Mouse (Mus musculus) gastrocnemius, postnatal 10 days (tissue): ENCODE results near the gene Snd1. TPM values are rescaled to one million over a fixed set of nuclear protein-coding genes. Genes with fewer than 3 reads are reported as not detected.

Experiments
- DNase-seq: peaks from one replicate; pipeline ENCODE4 v3.0.0; 2021; ENCODE audit warnings: mixed read lengths
- total RNA-seq, 2 experiments: library from RNA; stranded (reverse); gene quantifications; 2 replicates each; pipeline ENCODE4 v1.2.3; 2021

Gene Snd1
- total RNA-seq, 2 experiments from 2014 or later: 56.2 to 65.2 TPM

DNA sequence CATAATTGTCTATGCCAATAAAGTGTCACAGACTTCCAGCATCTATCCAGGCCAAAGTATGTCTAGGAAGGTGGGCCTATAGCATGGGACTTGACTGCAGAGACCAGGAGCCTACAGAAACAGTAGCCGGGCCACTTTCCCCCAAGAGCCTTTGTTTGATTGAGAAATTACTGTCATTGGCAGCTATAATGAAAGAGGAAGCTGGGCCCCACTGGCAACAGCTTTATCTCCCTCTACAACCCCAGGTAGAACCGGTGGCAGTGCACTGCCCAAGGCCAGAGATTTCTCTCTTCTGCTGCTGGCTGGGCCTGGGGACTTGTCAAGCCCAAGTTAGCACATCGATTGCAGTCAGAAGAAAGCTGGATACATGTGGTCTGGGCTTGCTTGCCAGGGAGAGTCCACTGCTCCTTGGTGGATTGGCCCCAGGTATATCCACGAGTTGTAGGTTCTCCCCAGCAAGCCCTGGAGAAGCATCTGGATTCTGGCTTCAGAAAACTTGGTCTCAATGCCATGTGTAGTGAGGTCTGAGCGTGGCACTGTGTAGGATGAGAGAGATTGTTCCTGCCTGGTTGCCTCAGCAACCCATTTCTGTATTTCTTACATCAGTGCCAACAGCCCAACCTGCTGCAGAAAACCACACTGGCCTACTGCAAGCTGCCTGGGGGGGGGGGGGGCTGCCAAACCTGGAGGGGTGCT is 396.9 kb downstream of the Snd1 start:
- DNase-seq: no peak

DNA sequence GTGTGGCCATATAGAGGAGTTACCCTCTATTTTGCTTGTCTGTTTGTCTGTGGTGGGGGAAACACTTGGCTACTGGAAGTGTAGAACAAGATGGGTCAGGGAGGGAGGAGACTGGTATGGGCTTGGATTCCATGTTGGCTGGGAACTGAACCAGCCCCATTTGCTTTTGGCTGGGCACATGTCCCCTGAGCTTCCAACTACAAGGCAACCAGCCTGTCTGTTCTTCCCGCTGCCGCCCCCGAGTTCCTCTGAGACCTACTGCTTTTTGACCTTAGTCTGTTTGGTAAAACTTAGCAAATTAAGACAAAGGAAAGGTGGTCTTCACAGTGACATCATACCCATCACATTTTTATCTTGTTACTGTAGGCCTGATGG is 397.5 kb downstream of the Snd1 start:
- no peak for DNase-seq

DNA sequence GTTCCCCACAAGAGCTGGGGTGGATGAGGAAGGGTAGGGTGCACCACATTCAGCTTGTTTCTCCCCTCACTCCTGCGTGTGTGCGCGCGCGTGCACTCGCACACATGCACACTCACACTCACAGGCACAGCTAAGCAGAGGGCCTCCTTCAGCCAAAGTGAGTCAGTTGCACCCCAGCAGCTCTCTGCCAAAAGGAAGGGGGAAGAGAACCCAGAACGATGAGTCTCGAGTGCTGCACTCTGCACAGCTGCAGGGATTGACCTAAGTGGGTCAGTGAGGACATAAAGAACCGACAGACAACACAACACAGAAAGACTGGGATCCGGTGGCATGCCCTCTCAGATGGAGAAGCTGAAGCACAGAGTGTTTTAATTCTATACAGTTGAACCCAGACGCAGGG is 399.1 kb downstream of the Snd1 start:
- no peak for DNase-seq

DNA sequence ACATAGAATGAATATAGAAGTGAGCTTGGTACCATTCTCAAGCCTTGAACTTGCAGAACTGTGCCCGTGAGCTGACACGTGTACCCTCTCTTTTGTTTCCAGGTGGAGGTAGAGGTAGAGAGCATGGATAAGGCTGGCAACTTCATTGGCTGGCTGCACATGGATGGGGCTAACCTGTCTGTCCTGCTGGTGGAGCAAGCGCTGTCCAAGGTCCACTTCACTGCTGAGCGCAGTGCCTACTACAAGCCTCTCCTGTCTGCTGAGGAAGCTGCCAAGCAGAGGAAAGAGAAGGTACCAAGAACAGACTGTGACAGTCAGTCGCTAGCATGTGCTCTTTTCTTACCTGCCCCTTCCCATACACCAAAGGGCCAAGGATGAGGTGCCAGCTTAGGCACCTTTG is 399.8 kb downstream of the Snd1 start:
- DNase-seq: no peak

DNA sequence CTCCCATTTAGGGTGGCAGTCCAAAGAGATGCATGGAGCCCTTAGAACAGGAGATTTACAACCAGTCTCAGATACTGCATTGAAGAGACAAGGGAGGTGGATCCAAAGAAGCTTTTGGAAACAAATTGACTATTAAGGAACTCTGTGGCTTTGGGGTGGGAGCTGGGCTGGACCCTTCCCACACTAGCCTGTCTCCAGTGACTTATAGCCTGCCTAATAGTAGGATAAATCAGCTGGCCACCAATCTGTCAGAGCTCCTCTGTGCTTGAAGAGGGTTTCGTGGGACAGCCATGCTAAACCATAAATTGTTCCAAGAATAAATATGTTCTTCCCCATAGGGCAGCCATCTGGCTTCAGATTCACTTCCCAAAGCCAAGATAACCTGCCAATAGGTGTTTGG is 400.4 kb downstream of the Snd1 start:
- no peak for DNase-seq

DNA sequence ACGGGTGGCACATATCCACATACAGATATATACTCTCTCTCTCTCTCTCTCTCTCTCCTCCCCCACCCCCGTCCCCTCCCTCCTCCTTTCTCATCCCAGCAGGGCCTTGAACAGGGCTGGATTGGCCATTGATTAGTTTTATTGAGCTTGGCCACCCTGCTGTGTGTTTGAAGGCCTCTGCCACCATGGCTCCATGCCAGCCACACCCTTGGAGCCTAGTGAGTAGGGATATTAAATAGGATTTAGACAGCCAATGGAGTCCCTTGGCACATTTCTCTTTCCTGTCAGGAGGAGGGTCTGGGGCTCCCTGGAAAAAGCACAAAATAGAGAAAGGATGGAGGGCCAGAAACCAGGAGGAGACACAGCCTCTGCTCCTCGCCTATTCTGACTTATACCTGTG is 401.6 kb downstream of the Snd1 start:
- no peak for DNase-seq

DNA sequence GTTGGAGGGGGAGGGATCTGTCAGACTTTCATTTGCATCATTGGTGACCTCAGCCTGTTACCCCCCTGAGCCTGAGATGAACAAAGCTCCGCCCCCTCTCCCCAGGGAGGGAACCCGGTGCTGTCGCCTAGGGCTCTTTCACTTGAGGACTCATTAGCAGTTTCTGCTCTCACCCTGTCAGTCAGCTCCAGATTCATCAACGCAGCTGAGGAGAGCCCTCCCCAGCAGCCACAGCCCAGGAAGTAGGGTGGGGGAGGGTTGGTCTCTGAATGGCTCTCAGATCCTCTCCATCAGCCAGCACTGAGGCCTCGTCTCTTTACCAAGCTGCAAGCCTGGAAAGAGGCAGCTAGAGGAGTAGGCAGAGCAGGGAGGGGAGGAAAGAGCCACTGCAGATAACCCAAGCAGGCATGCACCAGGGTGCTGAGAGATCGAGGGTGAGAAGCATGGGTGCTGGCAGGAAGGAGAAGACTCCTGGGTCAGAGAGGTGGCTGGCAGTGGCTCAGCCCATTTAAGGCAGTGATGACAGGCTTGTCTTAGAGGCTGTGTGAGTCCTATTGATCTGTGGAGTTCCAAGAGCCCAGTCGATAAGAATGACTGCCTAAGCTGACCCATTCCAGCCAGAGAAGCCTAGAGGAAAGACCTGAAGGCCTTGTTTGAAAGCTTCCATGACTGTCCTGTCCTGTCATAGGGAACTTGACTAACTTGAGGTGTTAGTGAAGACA is 403.2 kb downstream of the Snd1 start:
- no peak for DNase-seq

DNA sequence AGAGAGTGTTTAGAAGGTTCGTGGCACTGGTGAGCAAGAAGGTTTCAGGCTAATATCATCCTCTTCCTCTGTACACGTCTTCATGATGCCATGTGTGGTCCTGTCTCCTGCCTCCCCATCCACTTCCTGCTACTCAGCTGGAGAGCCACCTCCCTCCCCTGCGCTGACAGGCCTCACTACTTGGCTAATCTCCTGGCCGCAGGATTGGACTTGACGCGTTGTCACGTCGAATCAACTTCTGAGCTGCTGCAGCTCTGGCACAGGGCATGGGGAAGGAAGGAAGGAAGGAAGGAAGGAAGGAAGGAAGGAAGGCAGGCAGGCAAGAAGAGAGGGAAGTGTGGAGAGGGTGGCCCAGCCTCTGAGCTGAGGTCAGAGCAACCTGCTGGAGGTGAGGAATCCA is 404.4 kb downstream of the Snd1 start:
- no peak for DNase-seq

DNA sequence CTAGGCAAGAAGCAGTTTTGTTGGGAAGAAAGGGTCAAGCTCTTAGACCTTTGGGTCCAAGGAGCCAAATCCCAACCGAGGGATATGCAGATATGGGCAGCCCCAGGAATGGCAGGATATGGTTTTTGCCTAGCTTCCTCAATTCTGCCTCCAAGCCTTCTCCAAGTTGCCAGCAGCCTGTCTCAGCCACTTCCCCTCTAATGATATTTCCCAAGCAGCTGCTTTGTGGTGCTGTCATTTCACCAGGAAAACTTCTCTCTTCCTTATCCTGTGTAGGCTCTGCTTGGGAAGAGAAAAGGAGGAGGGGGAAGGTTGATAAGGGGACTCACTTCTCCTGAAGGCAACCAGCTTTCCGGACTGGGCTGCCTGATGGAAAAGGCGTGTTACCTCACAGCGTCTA is 406.0 kb downstream of the Snd1 start:
- DNase-seq: no peak

DNA sequence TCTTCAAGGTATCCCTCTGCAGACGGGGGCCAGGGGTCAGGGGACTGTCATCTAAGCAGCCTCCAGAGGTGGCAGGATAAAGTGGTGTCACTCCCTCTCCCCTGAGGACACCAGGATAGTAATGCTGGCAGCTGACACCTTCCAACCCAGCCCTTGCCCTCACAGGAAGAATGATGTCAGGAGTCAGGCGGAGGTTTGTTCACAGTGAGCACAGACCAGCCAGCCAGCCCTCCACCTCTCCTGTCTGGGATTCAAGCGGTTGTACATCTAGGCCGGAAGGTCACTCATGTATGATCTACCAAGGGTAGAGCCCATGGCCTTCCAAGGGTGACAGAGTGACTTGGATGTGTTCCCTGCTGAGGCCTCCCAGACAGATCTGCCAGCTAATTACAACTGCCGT is 408.6 kb downstream of the Snd1 start:
- DNase-seq: no peak

DNA sequence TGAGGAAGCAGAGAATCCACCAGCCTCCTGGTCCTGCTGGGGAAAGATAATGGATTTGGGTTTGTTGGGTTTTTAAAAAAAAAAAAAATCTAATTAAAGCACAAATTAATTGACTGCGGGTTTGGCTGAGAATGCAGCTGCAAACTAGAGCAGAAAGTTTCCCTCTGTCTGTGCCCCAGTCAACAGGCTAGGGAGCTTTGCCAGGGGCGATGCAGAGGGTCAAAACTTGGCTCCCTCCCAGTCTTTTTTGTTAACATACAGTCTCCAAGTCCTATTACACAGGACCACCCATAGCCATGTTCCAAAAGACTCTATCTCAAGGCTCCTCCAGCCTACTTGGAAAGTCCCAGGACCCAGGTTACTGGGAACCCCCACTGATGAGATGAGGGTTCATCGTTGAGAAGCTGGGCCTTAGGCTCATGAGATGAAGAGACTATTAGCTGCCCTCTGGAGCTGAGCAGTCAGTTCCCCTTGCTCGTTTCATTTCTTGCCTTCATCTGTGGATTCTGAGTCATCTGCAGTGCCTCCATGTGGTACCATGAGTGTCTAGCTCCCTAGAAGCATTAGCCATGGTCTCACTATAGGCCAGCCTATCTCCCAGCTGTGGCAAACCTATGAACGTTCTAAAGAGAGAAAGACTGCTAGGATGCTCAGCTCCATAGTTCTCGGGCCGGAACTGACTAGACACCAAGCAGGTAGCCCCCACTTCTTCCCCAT is 411.9 kb downstream of the Snd1 start:
- no peak for DNase-seq

DNA sequence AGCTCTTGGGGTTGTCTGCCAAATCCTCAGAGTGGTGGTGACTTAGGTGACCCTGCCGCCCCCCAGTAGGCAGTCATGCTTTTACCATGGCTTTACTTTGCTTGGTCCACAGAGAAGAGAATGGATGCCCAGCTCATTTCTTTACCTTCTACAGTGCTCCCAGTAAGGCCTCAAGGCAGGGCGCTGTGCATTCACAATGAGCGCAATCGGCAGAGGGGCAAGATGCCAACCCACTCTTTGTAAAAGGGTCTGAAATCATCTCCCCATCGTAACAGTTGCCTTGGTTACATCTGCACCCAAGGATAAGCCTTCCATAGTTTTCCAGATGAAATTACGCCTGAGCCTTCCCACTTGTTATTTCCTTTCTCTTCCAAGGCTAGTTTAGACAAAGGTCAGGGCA is 415.5 kb downstream of the Snd1 start:
- DNase-seq: no peak

DNA sequence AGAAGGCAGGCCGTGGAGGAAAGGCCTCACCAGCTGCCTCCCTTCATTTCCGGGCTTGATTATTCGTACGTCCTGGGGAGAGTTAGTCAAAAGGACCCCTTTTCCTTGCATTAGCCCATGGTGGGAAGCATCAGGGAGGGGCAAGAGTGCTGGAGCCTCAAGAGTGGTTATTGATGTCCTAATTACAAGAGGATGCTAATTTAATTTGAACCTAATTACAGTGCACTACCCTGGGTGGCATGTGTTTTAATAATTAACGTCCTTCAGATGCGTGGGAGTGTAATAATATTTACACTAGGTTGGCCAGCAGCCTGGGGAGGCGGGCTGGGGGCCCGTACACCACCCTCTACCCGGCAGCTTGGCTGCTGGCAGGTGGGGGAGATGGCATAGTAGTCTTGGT is 416.5 kb downstream of the Snd1 start:
- no peak for DNase-seq

DNA sequence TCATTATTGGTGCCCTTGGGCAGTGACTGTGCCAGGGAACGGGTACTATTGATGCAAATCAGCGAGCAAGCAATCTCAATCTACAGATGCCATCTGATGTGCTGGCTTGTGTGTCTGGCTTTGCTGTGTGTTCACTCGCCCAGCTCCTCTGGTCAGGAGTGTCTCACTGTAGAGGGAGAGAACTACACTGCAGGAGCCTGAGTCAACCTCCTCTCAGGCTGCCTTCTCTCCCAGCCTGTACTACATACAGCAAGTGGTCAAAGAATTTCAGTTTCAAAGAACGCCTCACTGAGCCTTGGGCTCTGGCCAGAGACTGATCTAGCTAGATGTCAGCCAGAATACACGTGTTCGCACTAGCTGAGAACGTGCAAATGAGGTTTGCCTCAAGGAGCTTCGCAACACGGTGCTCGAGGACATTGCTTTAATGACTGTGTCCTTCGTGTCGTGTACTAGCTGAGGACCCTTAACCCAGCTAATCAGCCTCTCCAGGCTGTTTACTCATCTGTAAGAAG is 420.1 kb downstream of the Snd1 start:
- DNase-seq: no peak

DNA sequence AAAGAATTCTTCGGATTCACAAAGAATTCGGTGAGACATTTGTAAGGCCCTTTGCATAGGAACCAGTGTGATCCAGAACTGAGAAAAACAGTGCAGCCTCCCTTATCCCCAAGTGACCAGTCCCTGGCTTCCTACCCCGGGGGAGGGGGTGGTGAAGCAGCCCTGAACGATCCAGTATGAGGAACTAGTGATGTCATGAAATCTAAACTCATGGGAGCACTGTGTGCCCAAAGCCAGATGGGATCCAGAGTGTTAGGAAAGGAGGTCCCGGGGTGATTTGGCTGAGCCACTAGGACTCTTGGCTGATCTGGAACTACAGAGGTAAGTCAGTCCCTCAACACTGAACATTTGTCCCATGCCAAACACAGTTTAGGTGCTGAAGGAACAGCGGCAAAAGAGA is 420.8 kb downstream of the Snd1 start:
- no peak for DNase-seq

DNA sequence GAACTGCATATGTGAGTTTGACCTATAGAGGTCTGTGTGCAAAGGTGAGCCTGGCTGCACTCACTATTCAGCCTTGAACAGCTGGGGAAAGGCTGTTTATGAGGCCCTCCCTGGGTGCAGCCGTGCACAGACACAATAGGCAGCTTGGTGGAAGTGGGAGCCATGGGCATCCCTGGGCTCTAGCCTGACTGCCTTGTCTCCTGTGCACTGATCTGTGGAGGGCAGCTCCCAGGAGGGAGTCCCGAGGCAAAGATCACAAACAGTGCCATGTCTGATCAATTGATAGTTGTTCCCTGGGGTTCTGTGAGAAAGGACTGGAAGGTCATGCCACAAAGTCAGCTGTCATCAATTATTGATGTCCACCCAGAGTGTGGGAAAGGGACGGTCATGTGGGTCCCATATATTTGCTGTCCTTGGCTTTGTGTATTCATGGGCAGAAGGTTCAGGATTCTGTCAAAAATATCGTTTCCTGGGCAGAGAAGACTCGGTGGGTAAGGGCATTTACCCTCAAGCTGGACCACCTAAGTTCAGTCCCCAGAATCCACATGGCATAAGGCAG is 421.9 kb downstream of the Snd1 start:
- no peak for DNase-seq

DNA sequence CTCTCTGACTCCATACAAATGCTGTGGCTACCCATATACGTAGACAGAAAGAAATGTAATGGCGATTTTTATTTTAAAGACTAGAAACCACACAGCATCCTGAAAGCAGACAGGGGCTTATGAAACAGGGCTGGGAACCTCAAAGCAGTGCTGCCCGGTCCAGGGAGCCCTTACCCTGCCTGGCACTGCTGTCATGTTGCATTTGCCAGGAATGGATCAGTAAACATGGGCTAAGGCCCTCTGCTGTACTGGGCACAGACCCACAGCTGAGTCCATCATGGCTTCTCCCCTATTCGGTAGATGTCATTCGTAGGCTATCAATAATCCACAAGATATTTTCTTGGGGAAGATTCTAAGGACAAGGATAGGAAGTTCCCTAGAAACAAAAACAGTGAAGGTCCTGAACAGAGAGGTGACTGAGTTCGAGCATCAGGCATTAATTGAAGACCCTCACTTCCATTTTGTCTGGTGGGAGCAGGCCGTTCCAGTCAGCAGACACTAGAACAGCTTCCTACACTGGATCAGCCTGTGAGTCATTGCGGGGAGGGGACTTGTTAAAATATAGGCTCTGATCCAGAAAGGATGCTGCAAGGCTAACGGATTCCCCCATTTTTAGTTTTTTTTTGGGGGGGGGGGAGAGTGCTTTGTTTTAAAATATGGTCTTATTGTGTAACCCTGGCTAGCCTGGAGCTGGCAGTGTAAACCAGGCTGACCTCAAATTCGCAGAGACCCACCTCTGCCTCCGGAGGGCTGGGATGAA is 422.6 kb downstream of the Snd1 start:
- DNase-seq: no peak

DNA sequence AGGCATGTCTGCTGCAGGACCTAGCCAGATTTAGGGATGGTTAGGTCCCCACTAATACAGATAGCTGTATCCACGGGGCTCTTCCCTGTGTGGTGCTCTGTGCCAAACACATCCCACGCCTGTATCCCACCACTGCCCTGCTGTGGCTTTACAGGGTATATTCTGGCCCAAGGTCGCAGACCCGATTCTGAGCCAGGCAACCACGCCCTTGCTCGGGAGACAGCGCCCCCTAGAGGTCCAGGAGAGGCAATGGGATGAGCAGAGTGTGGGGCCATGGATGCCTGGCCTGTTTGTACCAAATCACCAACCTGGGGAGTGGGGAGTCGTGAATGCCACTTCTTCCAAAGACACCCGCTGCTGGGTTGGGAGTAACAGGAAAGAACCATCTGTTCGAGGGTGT is 423.9 kb downstream of the Snd1 start:
- DNase-seq: peak; percentile 60

DNA sequence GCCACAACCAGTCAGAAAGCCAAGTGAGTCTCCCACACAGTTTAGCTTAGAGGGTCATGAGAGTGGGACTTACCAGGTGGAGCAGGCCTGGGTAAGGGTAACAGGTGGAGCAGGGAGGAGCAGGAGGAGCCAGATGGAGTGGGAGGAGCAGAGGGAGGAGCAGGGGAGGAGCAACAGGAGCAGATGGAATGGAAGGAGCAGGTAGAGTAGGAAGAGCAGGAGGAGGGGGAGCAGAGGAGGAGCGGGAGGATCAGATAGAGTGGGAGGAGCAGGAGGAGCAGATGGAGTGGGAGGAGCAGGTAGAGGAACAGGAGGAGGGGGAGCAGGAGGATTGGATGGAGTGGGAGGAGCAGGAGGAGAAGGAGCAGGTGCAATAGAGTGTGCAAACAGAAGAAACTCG is 427.6 kb downstream of the Snd1 start:
- DNase-seq: no peak

DNA sequence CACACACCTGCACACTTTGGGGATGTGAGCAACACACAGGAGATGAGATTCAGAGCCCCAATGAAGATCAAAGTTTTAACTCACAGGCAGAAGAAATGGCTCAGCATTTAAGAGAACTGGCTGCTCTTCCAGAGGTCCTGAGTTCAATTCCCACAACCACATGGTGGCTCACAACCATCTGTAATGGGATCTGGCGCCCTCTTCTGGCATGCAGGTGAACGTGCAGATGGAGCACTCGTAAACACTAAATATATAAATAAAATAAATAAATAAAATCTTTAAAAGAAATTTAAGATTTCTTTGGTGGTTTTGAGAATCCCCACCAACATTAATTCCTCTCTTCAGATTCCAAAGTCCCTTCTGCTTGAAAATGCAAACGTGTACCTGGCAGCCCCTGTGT is 429.5 kb downstream of the Snd1 start:
- no peak for DNase-seq

DNA sequence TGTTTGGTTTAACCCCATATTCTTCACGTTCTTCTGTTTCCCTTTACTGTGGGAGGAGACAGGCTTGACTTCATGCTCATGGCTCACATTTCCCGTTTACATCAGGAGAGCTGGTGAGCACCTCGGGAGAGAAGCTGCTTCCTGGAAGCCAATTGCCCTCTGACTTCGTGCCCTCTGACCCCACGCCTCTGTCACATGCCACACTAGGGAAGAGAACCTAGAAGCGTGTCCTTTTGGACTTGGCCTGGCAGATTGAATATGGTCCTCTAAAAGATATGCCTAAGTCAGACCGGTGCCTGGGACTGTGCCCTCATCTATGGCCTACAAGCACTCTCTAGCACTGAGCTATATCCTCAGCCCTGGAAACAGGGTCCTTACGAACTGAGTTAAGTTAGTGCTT is 430.4 kb downstream of the Snd1 start:
- no peak for DNase-seq

DNA sequence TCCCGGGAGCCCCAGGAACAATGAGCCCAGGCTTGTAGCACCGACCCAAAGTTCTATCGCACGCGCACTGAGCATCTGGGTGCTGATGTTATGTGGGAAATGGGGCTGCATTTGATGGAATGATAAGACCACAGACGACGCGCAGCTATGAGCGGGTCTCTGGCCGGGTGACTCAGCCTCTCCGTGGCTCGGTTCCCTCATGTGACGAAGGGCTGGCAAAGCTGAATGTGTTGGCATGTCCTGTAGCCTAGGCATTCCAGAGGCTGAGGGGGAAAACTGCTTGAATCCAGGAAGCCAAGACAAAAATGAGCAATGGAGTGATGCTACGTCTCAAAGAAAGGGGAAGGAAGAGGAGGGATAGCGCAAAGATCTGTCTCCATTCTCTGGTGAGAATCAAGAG is 434.9 kb downstream of the Snd1 start:
- DNase-seq: no peak
